Mouse (Mus musculus): Measurements from ENCODE around the gene Smim24. TPM values are rescaled to one million over a fixed set of nuclear protein-coding genes. Genes with fewer than 3 reads are reported as not detected.
A peak's percentile ranks its signal among the peaks of the same experiment; 100 is the strongest.

Smim24 gene
- polyA plus RNA-seq, 1 experiment = not detected

GRCm38 (mm10) chr10:81363436-81364346 lies 29.2 kb upstream of the Smim24 start:
- Histone ChIP-seq H3K4me1 (ENCODE audit: control insufficient read depth, insufficient read depth, low read length) (peaks cover 41% of the 10 kb centered on the region), H3K27ac (ENCODE audit: insufficient read depth, low read depth, low read length) (no peak overlapping the region), H3K4me3 (ENCODE audit: insufficient read depth, low read depth, low read length) (no peak overlapping the region)
- TF ChIP-seq CTCF (IDR thresholded peaks at IDR 0.05; ENCODE audit: insufficient read depth, low read depth, low read length) = no peak
- no peak for TF ChIP-seq POLR2A (IDR thresholded peaks at IDR 0.05; ENCODE audit: insufficient read depth, low read depth, low read length)
- 44% methylated on average over 54 of the region's 54 CpGs for WGBS

- H3K27ac ChIP-seq (ENCODE audit: insufficient read depth, low read depth, low read length) = no peak overlapping the region
- H3K4me3 ChIP-seq (ENCODE audit: insufficient read depth, low read depth, low read length) = no peak overlapping the region
- TF ChIP-seq CTCF (IDR thresholded peaks at IDR 0.05; ENCODE audit: insufficient read depth, low read depth, low read length) (no peak), POLR2A (IDR thresholded peaks at IDR 0.05; ENCODE audit: insufficient read depth, low read depth, low read length) (no peak)
- peaks cover 31% of the 10 kb centered on the region for H3K4me1 ChIP-seq (ENCODE audit: control insufficient read depth, insufficient read depth, low read length)
- 36% methylated on average over 28 of the region's 28 CpGs for WGBS
These were observed 28.2 kb upstream of the Smim24 start for GRCm38 (mm10) chr10:81364666-81365065.

GRCm38 (mm10) chr10:81365073-81365472 lies 27.8 kb upstream of the Smim24 start:
- Histone ChIP-seq H3K4me3 (ENCODE audit: insufficient read depth, low read depth, low read length) (no peak overlapping the region), H3K27ac (ENCODE audit: insufficient read depth, low read depth, low read length) (no peak overlapping the region), H3K4me1 (ENCODE audit: control insufficient read depth, insufficient read depth, low read length) (peaks cover 27% of the 10 kb centered on the region)
- WGBS = 56% methylated on average over 4 of the region's 4 CpGs
- TF ChIP-seq CTCF (IDR thresholded peaks at IDR 0.05; ENCODE audit: insufficient read depth, low read depth, low read length) (no peak), POLR2A (IDR thresholded peaks at IDR 0.05; ENCODE audit: insufficient read depth, low read depth, low read length) (no peak)

GRCm38 (mm10) chr10:81365672-81366476 lies 27.0 kb upstream of the Smim24 start, which contains the start of gene 4930404N11Rik:
Gene 4930404N11Rik (minus strand): TSS chr10:81365816.
- no peak within 1 kb of the TSS for H3K27ac ChIP-seq (ENCODE audit: insufficient read depth, low read depth, low read length)
- no peak for TF ChIP-seq POLR2A (IDR thresholded peaks at IDR 0.05; ENCODE audit: insufficient read depth, low read depth, low read length)
- TF ChIP-seq CTCF (IDR thresholded peaks at IDR 0.05; ENCODE audit: insufficient read depth, low read depth, low read length) = no peak
- H3K4me3 ChIP-seq (ENCODE audit: insufficient read depth, low read depth, low read length) = no peak within 1 kb of the TSS

GRCm38 (mm10) chr10:81366477-81367206 lies 26.2 kb upstream of the Smim24 start:
- Histone ChIP-seq H3K4me3 (ENCODE audit: insufficient read depth, low read depth, low read length) (no peak overlapping the region), H3K27ac (ENCODE audit: insufficient read depth, low read depth, low read length) (no peak overlapping the region), H3K4me1 (ENCODE audit: control insufficient read depth, insufficient read depth, low read length) (peaks cover 18% of the 10 kb centered on the region)
- WGBS = 67% methylated on average over 6 of the region's 6 CpGs
- no peak for TF ChIP-seq CTCF (IDR thresholded peaks at IDR 0.05; ENCODE audit: insufficient read depth, low read depth, low read length)
- TF ChIP-seq POLR2A (IDR thresholded peaks at IDR 0.05; ENCODE audit: insufficient read depth, low read depth, low read length) = no peak

More at GRCm38 (mm10) chr10:81365672-81366476, 27.0 kb upstream of the Smim24 start, which contains the start of gene 4930404N11Rik:
- peaks cover 22% of the 10 kb centered on the region for H3K4me1 ChIP-seq (ENCODE audit: control insufficient read depth, insufficient read depth, low read length)
- WGBS = 38% methylated on average over 12 of the region's 12 CpGs

- Histone ChIP-seq H3K27ac (ENCODE audit: insufficient read depth, low read depth, low read length) (no peak overlapping the region), H3K4me3 (ENCODE audit: insufficient read depth, low read depth, low read length) (no peak overlapping the region), H3K4me1 (ENCODE audit: control insufficient read depth, insufficient read depth, low read length) (peaks cover 18% of the 10 kb centered on the region)
- WGBS = 72% methylated on average over 6 of the region's 6 CpGs
- no peak for TF ChIP-seq POLR2A (IDR thresholded peaks at IDR 0.05; ENCODE audit: insufficient read depth, low read depth, low read length)
- no peak for TF ChIP-seq CTCF (IDR thresholded peaks at IDR 0.05; ENCODE audit: insufficient read depth, low read depth, low read length)
These were observed 25.7 kb upstream of the Smim24 start for GRCm38 (mm10) chr10:81367207-81367495.

- Histone ChIP-seq H3K27ac (ENCODE audit: insufficient read depth, low read depth, low read length) (no peak overlapping the region), H3K4me3 (ENCODE audit: insufficient read depth, low read depth, low read length) (no peak overlapping the region), H3K4me1 (ENCODE audit: control insufficient read depth, insufficient read depth, low read length) (peaks cover 20% of the 10 kb centered on the region)
- TF ChIP-seq CTCF (IDR thresholded peaks at IDR 0.05; ENCODE audit: insufficient read depth, low read depth, low read length) = no peak
- no peak for TF ChIP-seq POLR2A (IDR thresholded peaks at IDR 0.05; ENCODE audit: insufficient read depth, low read depth, low read length)
- 90% methylated on average over 10 of the region's 10 CpGs for WGBS
These were observed 17.5 kb upstream of the Smim24 start for GRCm38 (mm10) chr10:81375322-81375721.

- no peak for TF ChIP-seq POLR2A (IDR thresholded peaks at IDR 0.05; ENCODE audit: insufficient read depth, low read depth, low read length)
- no peak for TF ChIP-seq CTCF (IDR thresholded peaks at IDR 0.05; ENCODE audit: insufficient read depth, low read depth, low read length)
- 39% methylated on average over 6 of the region's 6 CpGs for WGBS
- Histone ChIP-seq H3K27ac (ENCODE audit: insufficient read depth, low read depth, low read length) (no peak overlapping the region), H3K4me1 (ENCODE audit: control insufficient read depth, insufficient read depth, low read length) (peaks cover 20% of the 10 kb centered on the region), H3K4me3 (ENCODE audit: insufficient read depth, low read depth, low read length) (0 out of 2 replicates have a peak overlapping the region, but pooled peaks have one; percentile 91)
These were observed 16.1 kb upstream of the Smim24 start for GRCm38 (mm10) chr10:81376561-81377361.
